Mouse (Mus musculus) ES-Bruce4 (cell line): ENCODE measurements around the gene Drg1. TPM values are rescaled to one million over a fixed set of nuclear protein-coding genes. Genes with fewer than 3 reads are reported as not detected.

Experiments
- H3K27ac ChIP-seq: 2 replicates; pipeline ENCODE4 v1.5.1; 2012; ENCODE audit warnings: low read length, inconsistent platforms; ENCODE audit not compliant: insufficient read depth
- H3K27me3 ChIP-seq: 2 replicates; pipeline ENCODE4 v1.6.1; 2012; ENCODE audit warnings: mild to moderate bottlenecking, low read length, inconsistent platforms; ENCODE audit not compliant: control insufficient read depth, poor library complexity, insufficient read depth, severe bottlenecking
- H3K36me3 ChIP-seq: 2 replicates; pipeline ENCODE4 v1.6.1; 2012; ENCODE audit warnings: inconsistent platforms, mild to moderate bottlenecking, low read length, moderate library complexity; ENCODE audit not compliant: control insufficient read depth, poor library complexity, insufficient read depth, severe bottlenecking
- H3K4me1 ChIP-seq: one replicate; pipeline ENCODE4 v1.8.1; 2011; ENCODE audit warnings: low read length; ENCODE audit not compliant: control insufficient read depth, insufficient read depth
- H3K4me3 ChIP-seq: 2 replicates; pipeline ENCODE4 v1.5.1; 2011; ENCODE audit warnings: low read depth, mild to moderate bottlenecking, low read length
- H3K9ac ChIP-seq: 2 replicates; pipeline ENCODE4 v1.6.1; 2012; ENCODE audit warnings: low read depth, mild to moderate bottlenecking, inconsistent platforms; ENCODE audit not compliant: poor library complexity, severe bottlenecking
- H3K9me3 ChIP-seq: replicated peaks from 2 replicates; pipeline ENCODE4 v1.6.1; 2012; ENCODE audit warnings: mild to moderate bottlenecking, low read length, inconsistent platforms; ENCODE audit not compliant: control insufficient read depth, poor library complexity, insufficient read depth, severe bottlenecking
- CTCF ChIP-seq: IDR thresholded peaks from one replicate; pipeline ENCODE4 v1.8.1; 2011; ENCODE audit warnings: low read depth, low read length
- EP300 ChIP-seq: IDR thresholded peaks from 2 replicates; pipeline ENCODE4 v1.6.1; 2011; ENCODE audit warnings: low read depth, low read length; ENCODE audit not compliant: insufficient read depth
- POLR2A ChIP-seq: IDR thresholded peaks from one replicate; pipeline ENCODE4 v1.8.1; 2011; ENCODE audit warnings: low read length; ENCODE audit not compliant: insufficient read depth
- polyA plus RNA-seq: library from polyadenylated mRNA; stranded (reverse); fragments of >200 nt; gene quantifications from 2 replicates; pipeline ENCODE4 v1.2.4, GENCODE M21; 2011; ENCODE audit warnings: low read depth; ENCODE audit not compliant: missing spikeins, insufficient read depth, insufficient read length

Drg1 gene
- polyA plus RNA-seq, 1 experiment = 170 TPM

DNA sequence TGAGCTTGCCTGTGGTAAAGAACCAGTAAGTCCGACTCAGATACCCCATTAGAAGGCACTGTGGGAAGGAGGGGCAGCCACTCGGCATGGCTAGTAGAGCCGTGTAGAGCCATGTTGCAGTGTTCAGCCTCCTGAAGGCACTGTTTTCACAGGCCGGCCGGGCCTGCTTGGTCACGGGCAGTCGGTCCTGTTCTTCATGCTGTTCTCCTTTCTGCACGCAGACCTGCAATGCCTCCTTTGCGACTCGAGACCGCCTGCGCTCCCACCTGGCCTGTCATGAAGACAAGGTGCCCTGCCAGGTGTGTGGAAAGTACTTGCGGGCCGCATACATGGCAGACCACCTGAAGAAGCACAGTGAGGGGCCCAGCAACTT is 32.6 kb upstream of the Drg1 start:
- Histone ChIP-seq H3K9me3 (no peaks in the 10 kb centered on the region), H3K36me3 (peaks cover 69% of the 10 kb centered on the region), H3K4me1 (peaks cover 2% of the 10 kb centered on the region), H3K27me3 (no peaks in the 10 kb centered on the region), H3K27ac (no peak overlapping the region), H3K9ac (no peak overlapping the region), H3K4me3 (no peak overlapping the region)
- TF ChIP-seq CTCF (no peak), EP300 (no peak), POLR2A (no peak)

DNA sequence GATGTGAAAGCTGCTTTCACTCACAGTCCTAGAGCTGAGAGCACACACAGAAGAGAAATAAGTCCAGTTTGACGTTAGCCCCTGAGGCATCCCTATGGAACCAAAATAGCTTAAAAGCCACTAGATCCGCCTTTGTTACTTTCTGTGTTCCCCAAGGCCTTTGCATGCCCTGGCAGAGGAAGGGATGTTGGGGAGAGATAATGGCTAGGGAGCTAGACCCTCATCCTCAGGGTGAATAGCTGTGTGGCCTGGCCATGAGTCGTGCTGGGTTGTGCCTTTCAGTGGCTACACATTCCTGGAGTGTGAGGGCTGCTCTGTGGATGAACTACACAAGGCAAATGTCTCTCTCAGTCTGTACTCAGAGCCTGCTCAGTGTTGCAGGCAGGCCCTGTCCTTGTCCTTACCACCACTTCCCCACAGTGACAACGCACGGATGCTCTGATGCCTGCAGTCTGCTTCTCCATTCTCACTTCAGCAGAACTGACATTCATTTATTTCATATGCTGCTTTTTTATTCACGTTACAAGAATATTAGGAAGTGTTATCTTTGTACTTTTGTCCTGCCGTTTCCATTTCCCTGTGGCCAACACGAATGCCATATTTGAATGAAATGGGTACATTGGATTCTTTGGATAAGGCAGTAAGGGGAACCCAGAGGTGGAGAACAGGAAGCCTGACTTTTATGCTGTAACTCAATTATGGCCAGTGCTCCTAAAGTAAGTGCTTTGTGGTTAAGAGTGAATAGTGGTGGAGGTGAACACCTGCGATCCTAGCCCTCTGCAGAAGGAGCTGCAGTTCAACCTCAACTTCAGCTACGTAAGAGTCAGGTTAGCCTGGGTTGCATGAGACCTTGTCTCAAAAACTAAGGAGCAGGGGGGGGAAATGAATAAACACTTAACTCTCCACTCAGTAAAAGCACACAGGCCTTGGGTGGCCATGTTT is 31.9 kb upstream of the Drg1 start:
- TF ChIP-seq CTCF (no peak), EP300 (no peak), POLR2A (no peak)
- Histone ChIP-seq H3K4me3 (no peak overlapping the region), H3K27ac (no peak overlapping the region), H3K27me3 (no peaks in the 10 kb centered on the region), H3K4me1 (peaks cover 2% of the 10 kb centered on the region), H3K9me3 (no peaks in the 10 kb centered on the region), H3K9ac (no peak overlapping the region), H3K36me3 (peaks cover 73% of the 10 kb centered on the region)

- Histone ChIP-seq H3K9me3 (no peaks in the 10 kb centered on the region), H3K4me3 (no peak overlapping the region), H3K36me3 (peaks cover 57% of the 10 kb centered on the region), H3K9ac (no peak overlapping the region), H3K27me3 (no peaks in the 10 kb centered on the region), H3K27ac (no peak overlapping the region), H3K4me1 (peaks cover 2% of the 10 kb centered on the region)
- no peak for TF ChIP-seq POLR2A
Observed at GRCm38 (mm10) chr11:3296056-3296455, 29.8 kb upstream of the Drg1 start.

- 0 out of 2 replicates have a peak overlapping the region, but pooled peaks have one; percentile 73 for H3K27ac ChIP-seq
- H3K36me3 ChIP-seq = peaks cover 45% of the 10 kb centered on the region
- peaks cover 2% of the 10 kb centered on the region for H3K4me1 ChIP-seq
- no peak overlapping the region for H3K4me3 ChIP-seq
- no peaks in the 10 kb centered on the region for H3K27me3 ChIP-seq
- no peak overlapping the region for H3K9ac ChIP-seq
- TF ChIP-seq POLR2A = no peak
- TF ChIP-seq CTCF = no peak
- no peak for TF ChIP-seq EP300
- no peaks in the 10 kb centered on the region for H3K9me3 ChIP-seq
Observed at GRCm38 (mm10) chr11:3294641-3295040, 28.4 kb upstream of the Drg1 start.

DNA sequence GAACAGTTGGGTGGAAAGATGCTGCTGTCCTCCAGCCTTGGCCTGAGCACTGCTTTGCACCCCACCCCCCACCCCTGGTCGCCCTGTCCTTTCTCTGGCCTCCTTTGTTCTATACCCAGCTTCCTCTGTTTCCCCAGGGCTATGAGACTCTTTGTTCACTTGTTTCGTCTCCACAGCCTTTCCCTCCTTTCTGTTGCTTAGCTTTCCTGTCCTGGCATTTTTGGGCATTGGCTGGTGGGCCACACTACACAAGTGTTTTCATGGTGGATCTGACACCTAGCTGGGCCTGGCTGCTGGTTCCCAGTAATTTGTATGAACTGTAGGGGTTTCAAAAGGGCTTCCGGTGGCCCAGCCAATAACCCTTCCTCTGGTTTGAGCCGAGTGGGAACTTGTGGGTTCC is 27.1 kb upstream of the Drg1 start:
- Histone ChIP-seq H3K9me3 (no peaks in the 10 kb centered on the region), H3K4me3 (peak overlapping the region; percentile 94), H3K27ac (peak overlapping the region; percentile 73), H3K4me1 (peaks cover 2% of the 10 kb centered on the region), H3K9ac (peak overlapping the region; percentile 19; the same call in 1 of the 2 replicates), H3K36me3 (peaks cover 32% of the 10 kb centered on the region), H3K27me3 (no peaks in the 10 kb centered on the region)
- TF ChIP-seq POLR2A (no peak), CTCF (no peak), EP300 (no peak)

- Histone ChIP-seq H3K27me3 (no peaks in the 10 kb centered on the region), H3K9me3 (no peaks in the 10 kb centered on the region), H3K27ac (peak overlapping the region; percentile 90), H3K4me1 (peaks cover 2% of the 10 kb centered on the region), H3K36me3 (peaks cover 31% of the 10 kb centered on the region), H3K4me3 (peak overlapping the region; percentile 94), H3K9ac (peak overlapping the region; percentile 94)
- TF ChIP-seq EP300 = peak; percentile 83
- TF ChIP-seq POLR2A = no peak
- no peak for TF ChIP-seq CTCF
Observed at GRCm38 (mm10) chr11:3292711-3293249, 26.6 kb upstream of the Drg1 start.
